Mouse (Mus musculus): ENCODE measurements at regions not wholly inside any gene's neighbourhood (a gene's known extent, or its start where the extent isn't known, plus 50 kb on each side); places are given as distances from the start of the nearest gene placed in this dataset.

GRCm38 (mm10) chr14:101382838-101383237, 182.7 kb upstream of the Prr30 start:
- 0 out of 2 replicates have a peak, but pooled peaks have one; percentile 53 for ATAC-seq (ENCODE audit: insufficient number of reproducible peaks, insufficient read depth, low FRiP score, low TSS enrichment)
- H3K27ac ChIP-seq: no peak overlapping the region
- H3K27me3 ChIP-seq: no peaks in the 10 kb centered on the region
- no peak overlapping the region for H3K4me2 ChIP-seq (replicated peaks)
- no peak overlapping the region for H3K9ac ChIP-seq
- H3K9me3 ChIP-seq: no peaks in the 10 kb centered on the region
- H3K4me3 ChIP-seq: no peak overlapping the region
- 40% methylated on average over 6 of the region's 6 CpGs for WGBS
- no peaks in the 10 kb centered on the region for H3K36me3 ChIP-seq
- no peaks in the 10 kb centered on the region; the same call in 1 of the 2 replicates for H3K4me1 ChIP-seq

- Histone ChIP-seq H3K4me3 (no peak overlapping the region), H3K27ac (no peak overlapping the region), H3K9ac (no peak overlapping the region), H3K4me2 (replicated peaks) (no peak overlapping the region), H3K36me3 (no peaks in the 10 kb centered on the region), H3K27me3 (no peaks in the 10 kb centered on the region), H3K9me3 (no peaks in the 10 kb centered on the region), H3K4me1 (no peaks in the 10 kb centered on the region; the same call in 1 of the 2 replicates)
- ATAC-seq (ENCODE audit: insufficient number of reproducible peaks, insufficient read depth, low FRiP score, low TSS enrichment): no peak
- 77% methylated on average over 2 of the region's 2 CpGs for WGBS
Observed at GRCm38 (mm10) chr14:101381943-101382342, 181.8 kb upstream of the Prr30 start.

- Histone ChIP-seq H3K27ac (no peak overlapping the region), H3K4me3 (no peak overlapping the region), H3K36me3 (no peaks in the 10 kb centered on the region), H3K4me2 (replicated peaks) (peak overlapping the region; percentile 41), H3K9ac (no peak overlapping the region), H3K27me3 (no peaks in the 10 kb centered on the region), H3K9me3 (no peaks in the 10 kb centered on the region), H3K4me1 (no peaks in the 10 kb centered on the region; the same call in 1 of the 2 replicates)
- ATAC-seq (ENCODE audit: insufficient number of reproducible peaks, insufficient read depth, low FRiP score, low TSS enrichment): 0 out of 2 replicates have a peak, but pooled peaks have one; percentile 2
- WGBS: 45% methylated on average over 4 of the region's 4 CpGs
Observed at GRCm38 (mm10) chr14:101379663-101380006, 179.5 kb upstream of the Prr30 start.

- Histone ChIP-seq H3K9ac (no peak overlapping the region), H3K4me3 (peak overlapping the region; percentile 20; the same call in 1 of the 2 replicates), H3K4me1 (no peaks in the 10 kb centered on the region; the same call in 1 of the 2 replicates), H3K4me2 (replicated peaks) (peak overlapping the region; percentile 41), H3K9me3 (no peaks in the 10 kb centered on the region), H3K36me3 (no peaks in the 10 kb centered on the region), H3K27ac (peak overlapping the region; percentile 4; the same call in 1 of the 2 replicates), H3K27me3 (no peaks in the 10 kb centered on the region)
- WGBS: 15% methylated on average over 21 of the region's 21 CpGs
- ATAC-seq (ENCODE audit: insufficient number of reproducible peaks, insufficient read depth, low FRiP score, low TSS enrichment): peak; percentile 77
Observed at GRCm38 (mm10) chr14:101378965-101379662, 179.0 kb upstream of the Prr30 start.

- Histone ChIP-seq H3K36me3 (no peaks in the 10 kb centered on the region), H3K4me3 (no peak overlapping the region), H3K4me1 (no peaks in the 10 kb centered on the region; the same call in 1 of the 2 replicates), H3K27me3 (no peaks in the 10 kb centered on the region), H3K9ac (no peak overlapping the region), H3K4me2 (replicated peaks) (no peak overlapping the region), H3K9me3 (no peaks in the 10 kb centered on the region), H3K27ac (peak overlapping the region; percentile 4; the same call in 1 of the 2 replicates)
- WGBS: 66% methylated on average over 8 of the region's 8 CpGs
- ATAC-seq (ENCODE audit: insufficient number of reproducible peaks, insufficient read depth, low FRiP score, low TSS enrichment): no peak
Observed at GRCm38 (mm10) chr14:101378545-101378944, 178.4 kb upstream of the Prr30 start.

- WGBS: 67% methylated on average over 1 of the region's 1 CpGs
- no peak overlapping the region for H3K27ac ChIP-seq
- H3K9me3 ChIP-seq: no peaks in the 10 kb centered on the region
- H3K9ac ChIP-seq: no peak overlapping the region
- H3K4me1 ChIP-seq: no peaks in the 10 kb centered on the region; the same call in 1 of the 2 replicates
- no peak overlapping the region for H3K4me3 ChIP-seq
- no peaks in the 10 kb centered on the region for H3K27me3 ChIP-seq
- no peak for ATAC-seq (ENCODE audit: insufficient number of reproducible peaks, insufficient read depth, low FRiP score, low TSS enrichment)
- H3K36me3 ChIP-seq: no peaks in the 10 kb centered on the region
- no peak overlapping the region for H3K4me2 ChIP-seq (replicated peaks)
Observed at GRCm38 (mm10) chr14:101376690-101377089, 176.6 kb upstream of the Prr30 start.

GRCm38 (mm10) chr14:101375833-101376232, 175.7 kb upstream of the Prr30 start:
- H3K4me1 ChIP-seq: no peaks in the 10 kb centered on the region; the same call in 1 of the 2 replicates
- 71% methylated on average over 6 of the region's 6 CpGs for WGBS
- H3K4me3 ChIP-seq: no peak overlapping the region
- no peaks in the 10 kb centered on the region for H3K9me3 ChIP-seq
- no peak overlapping the region for H3K9ac ChIP-seq
- no peaks in the 10 kb centered on the region for H3K36me3 ChIP-seq
- no peaks in the 10 kb centered on the region for H3K27me3 ChIP-seq
- no peak for ATAC-seq (ENCODE audit: insufficient number of reproducible peaks, insufficient read depth, low FRiP score, low TSS enrichment)
- H3K4me2 ChIP-seq (replicated peaks): no peak overlapping the region
- H3K27ac ChIP-seq: no peak overlapping the region

GRCm38 (mm10) chr14:101373864-101374263, 173.7 kb upstream of the Prr30 start:
- Histone ChIP-seq H3K9me3 (no peaks in the 10 kb centered on the region), H3K27ac (no peak overlapping the region), H3K4me1 (no peaks in the 10 kb centered on the region; the same call in 1 of the 2 replicates), H3K4me2 (replicated peaks) (no peak overlapping the region), H3K4me3 (no peak overlapping the region), H3K27me3 (no peaks in the 10 kb centered on the region), H3K9ac (no peak overlapping the region), H3K36me3 (no peaks in the 10 kb centered on the region)
- 92% methylated on average over 4 of the region's 4 CpGs for WGBS
- no peak for ATAC-seq (ENCODE audit: insufficient number of reproducible peaks, insufficient read depth, low FRiP score, low TSS enrichment)

GRCm38 (mm10) chr14:101359860-101360259, 159.7 kb upstream of the Prr30 start:
- 90% methylated on average over 2 of the region's 2 CpGs for WGBS
- ATAC-seq (ENCODE audit: insufficient number of reproducible peaks, insufficient read depth, low FRiP score, low TSS enrichment): no peak
- H3K4me2 ChIP-seq (replicated peaks): no peak overlapping the region

GRCm38 (mm10) chr14:101353009-101353378, 152.9 kb upstream of the Prr30 start:
- H3K9ac ChIP-seq: no peak overlapping the region
- H3K4me1 ChIP-seq: peaks cover 8% of the 10 kb centered on the region; the same call in 1 of the 2 replicates
- no peaks in the 10 kb centered on the region for H3K27me3 ChIP-seq
- no peak overlapping the region for H3K4me2 ChIP-seq (replicated peaks)
- no peaks in the 10 kb centered on the region for H3K36me3 ChIP-seq
- WGBS: 45% methylated on average over 3 of the region's 3 CpGs
- 0 out of 2 replicates have a peak overlapping the region, but pooled peaks have one; percentile 56 for H3K27ac ChIP-seq
- no peak overlapping the region for H3K4me3 ChIP-seq
- ATAC-seq (ENCODE audit: insufficient number of reproducible peaks, insufficient read depth, low FRiP score, low TSS enrichment): no peak
- H3K9me3 ChIP-seq: no peaks in the 10 kb centered on the region

More at GRCm38 (mm10) chr14:101359860-101360259, 159.7 kb upstream of the Prr30 start:
- Histone ChIP-seq H3K27ac (no peak overlapping the region), H3K9ac (no peak overlapping the region), H3K27me3 (no peaks in the 10 kb centered on the region), H3K4me1 (no peaks in the 10 kb centered on the region), H3K36me3 (no peaks in the 10 kb centered on the region), H3K4me3 (no peak overlapping the region), H3K9me3 (no peaks in the 10 kb centered on the region)

- Histone ChIP-seq H3K27ac (0 out of 2 replicates have a peak overlapping the region, but pooled peaks have one; percentile 56), H3K36me3 (no peaks in the 10 kb centered on the region), H3K9me3 (no peaks in the 10 kb centered on the region), H3K27me3 (no peaks in the 10 kb centered on the region), H3K4me2 (replicated peaks) (no peak overlapping the region), H3K4me3 (no peak overlapping the region), H3K4me1 (peaks cover 8% of the 10 kb centered on the region; the same call in 1 of the 2 replicates), H3K9ac (no peak overlapping the region)
- WGBS: 10% methylated on average over 6 of the region's 6 CpGs
- 0 out of 2 replicates have a peak, but pooled peaks have one; percentile 79 for ATAC-seq (ENCODE audit: insufficient number of reproducible peaks, insufficient read depth, low FRiP score, low TSS enrichment)
Observed at GRCm38 (mm10) chr14:101352046-101353008, 152.2 kb upstream of the Prr30 start.
